ENCODE assay signal across 8 mouse cellular contexts in the genomic region with DNA sequence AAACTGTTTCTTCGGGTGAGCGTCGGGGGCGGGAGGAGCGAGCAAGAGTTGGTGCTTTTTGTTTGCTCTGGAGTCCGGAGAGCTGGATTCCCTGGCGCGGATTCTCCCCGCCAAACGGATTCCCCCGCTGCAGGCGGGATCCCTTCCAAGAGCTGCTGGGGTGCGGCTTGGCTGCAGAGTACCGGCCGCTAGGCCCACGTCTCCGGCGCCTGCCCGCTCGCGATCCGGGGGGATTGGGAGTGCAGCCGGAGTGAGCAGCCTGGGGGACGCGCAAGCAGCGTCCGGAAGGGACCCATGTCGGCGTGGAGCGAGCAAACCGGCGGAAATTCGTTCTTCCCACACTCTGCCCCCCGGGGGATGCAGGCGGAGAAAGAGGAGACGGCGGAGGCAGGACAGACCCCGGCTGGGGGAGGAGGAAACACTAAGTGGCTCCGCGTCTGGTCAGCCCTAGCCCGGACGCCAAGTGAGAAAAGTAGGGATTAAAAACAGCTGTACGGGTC. TPM values are rescaled to one million over a fixed set of nuclear protein-coding genes. Genes with fewer than 3 reads are reported as not detected.
A peak's percentile ranks its signal among the peaks of the same experiment; 100 is the strongest.
DNase-seq lines count a peak whose midpoint lies in the region; TF ChIP-seq lines count a peak whose summit lies in the region.

A gene (minus strand): TSS at position 345 of the 500 bp plus-strand sequence.

- H3K4me1 ChIP-seq in cerebellum, adult 2 months (ENCODE audit: control insufficient read depth, insufficient read depth, low read length): peaks cover 6% of the 10 kb centered on the region

- TF ChIP-seq CTCF in cerebellum, adult 2 months (IDR thresholded peaks at IDR 0.05; ENCODE audit: borderline replicate concordance, insufficient read depth, low read depth, low read length): no peak

- DNase-seq in Muller cell, postnatal 12 days (ENCODE audit: inconsistent ontology term): peak; percentile 85
- peak; percentile 56 to 64 for DNase-seq in cerebellum, adult 2 months
- DNase-seq in forelimb bud, embryonic 11.5 days (ENCODE audit: low read depth, low spot score): peak; percentile 84
- DNase-seq in heart, postnatal 14 days: peak; percentile 87 to 88
- peak in 1 of 2 experiments; percentile 51 for DNase-seq in layer of hippocampus, adult 18-20 months (ENCODE audit: low spot score in 2 of 2)
- peak; percentile 75 for DNase-seq in lung, adult 18-20 months
- peak; percentile 72 for DNase-seq in retina, embryonic 14.5 days (ENCODE audit: low spot score)
- no peak for DNase-seq in c-Kit-positive CD71-positive TER-119-positive erythroid progenitor cells, embryonic 14.5 days (ENCODE audit: low spot score)

- TF ChIP-seq POLR2A in cerebellum, adult 2 months (IDR thresholded peaks at IDR 0.05; ENCODE audit: borderline replicate concordance, insufficient read depth, low read length): no peak

- 2% methylated on average over 43 of the region's 43 CpGs for WGBS in cerebellum, adult 2 months

- peak within 1 kb of the TSS; percentile 48 for H3K4me3 ChIP-seq in cerebellum, adult 2 months (replicated peaks; ENCODE audit: insufficient read depth, low read depth, low read length)

- no peaks in the 10 kb centered on the region; the same call in 1 of the 2 replicates for H3K27me3 ChIP-seq in cerebellum, adult 2 months (ENCODE audit: control insufficient read depth, insufficient read depth, low read length)

- peak within 1 kb of the TSS; percentile 43; the same call in 1 of the 2 replicates for H3K27ac ChIP-seq in cerebellum, adult 2 months (ENCODE audit: insufficient read depth, low read length)

- intact Hi-C loops in heart, postnatal 14 days (cut with DNase I): no loop called here

RNA-seq across cellular contexts. Expression of the gene that starts here (rescaled TPM):
- polyA plus RNA-seq in cerebellum, adult 2 months (2012; rRNA removed): 41.9 and 45.2 TPM in 2 replicates
- 1 to 10 TPM; 9.3 to 9.9 TPM for total RNA-seq in heart, postnatal 14 days (2021)
- 10 to 100 TPM; 32.1 to 33.4 TPM for total RNA-seq in layer of hippocampus, adult 18-20 months (2021)
